Mouse (Mus musculus): Measurements from ENCODE around the gene Ttc25. TPM values are rescaled to one million over a fixed set of nuclear protein-coding genes. Genes with fewer than 3 reads are reported as not detected.

The Ttc25 gene
- polyA plus RNA-seq, 1 experiment, result 0.06 TPM

- Histone ChIP-seq H3K79me2 (ENCODE audit: control insufficient read depth, insufficient read depth) (no peaks in the 10 kb centered on the region), H3K36me3 (ENCODE audit: control insufficient read depth, insufficient read depth) (peaks cover 90% of the 10 kb centered on the region), H3ac (ENCODE audit: control insufficient read depth, insufficient read length, low read depth) (no peak overlapping the region), H3K79me3 (ENCODE audit: low read depth) (no peaks in the 10 kb centered on the region), H3K4me3 (ENCODE audit: insufficient read depth, poor library complexity, severe bottlenecking) (no peak overlapping the region), H3K27me3 (ENCODE audit: control insufficient read depth, insufficient read depth, insufficient read length) (no peaks in the 10 kb centered on the region)
- TF ChIP-seq CTCF (IDR thresholded peaks at IDR 0.05; ENCODE audit: control insufficient read depth, insufficient read depth, insufficient read length), result no peak
- no peak for TF ChIP-seq MYOD1 (IDR thresholded peaks at IDR 0.05; ENCODE audit: control insufficient read depth, insufficient read length, low read depth)
- no peak for TF ChIP-seq FOSL1 (IDR thresholded peaks at IDR 0.05; ENCODE audit: insufficient read depth, low read length, poor library complexity, severe bottlenecking)
- TF ChIP-seq MYOG (IDR thresholded peaks at IDR 0.05; ENCODE audit: control insufficient read depth, extremely low read depth, insufficient read length), result no peak
- no peak for TF ChIP-seq CEBPB (IDR thresholded peaks at IDR 0.05; ENCODE audit: low read depth)
These were observed 39.4 kb upstream of the Ttc25 start for GRCm38 (mm10) chr11:100505997-100506396.

GRCm38 (mm10) chr11:100510556-100510955 is 34.9 kb upstream of the Ttc25 start:
- Histone ChIP-seq H3K79me3 (ENCODE audit: low read depth) (no peaks in the 10 kb centered on the region), H3K4me3 (ENCODE audit: insufficient read depth, poor library complexity, severe bottlenecking) (no peak overlapping the region), H3K36me3 (ENCODE audit: control insufficient read depth, insufficient read depth) (peaks cover 96% of the 10 kb centered on the region), H3K27me3 (ENCODE audit: control insufficient read depth, insufficient read depth, insufficient read length) (no peaks in the 10 kb centered on the region), H3K79me2 (ENCODE audit: control insufficient read depth, insufficient read depth) (no peaks in the 10 kb centered on the region), H3ac (ENCODE audit: control insufficient read depth, insufficient read length, low read depth) (no peak overlapping the region)
- TF ChIP-seq MYOG (IDR thresholded peaks at IDR 0.05; ENCODE audit: control insufficient read depth, extremely low read depth, insufficient read length) (no peak), CEBPB (IDR thresholded peaks at IDR 0.05; ENCODE audit: low read depth) (no peak), CTCF (IDR thresholded peaks at IDR 0.05; ENCODE audit: control insufficient read depth, insufficient read depth, insufficient read length) (no peak), FOSL1 (IDR thresholded peaks at IDR 0.05; ENCODE audit: insufficient read depth, low read length, poor library complexity, severe bottlenecking) (no peak), MAX (IDR thresholded peaks at IDR 0.05) (no peak), MYOD1 (IDR thresholded peaks at IDR 0.05; ENCODE audit: control insufficient read depth, insufficient read length, low read depth) (no peak), USF1 (IDR thresholded peaks at IDR 0.05; ENCODE audit: low read depth) (no peak)

- Histone ChIP-seq H3K27me3 (ENCODE audit: control insufficient read depth, insufficient read depth, insufficient read length) (no peaks in the 10 kb centered on the region), H3K36me3 (ENCODE audit: control insufficient read depth, insufficient read depth) (peaks cover 99% of the 10 kb centered on the region), H3K4me3 (ENCODE audit: insufficient read depth, poor library complexity, severe bottlenecking) (no peak overlapping the region), H3ac (ENCODE audit: control insufficient read depth, insufficient read length, low read depth) (no peak overlapping the region), H3K79me2 (ENCODE audit: control insufficient read depth, insufficient read depth) (no peaks in the 10 kb centered on the region), H3K79me3 (ENCODE audit: low read depth) (no peaks in the 10 kb centered on the region)
- TF ChIP-seq CEBPB (IDR thresholded peaks at IDR 0.05; ENCODE audit: low read depth) (no peak), MAX (IDR thresholded peaks at IDR 0.05) (no peak), MYOD1 (IDR thresholded peaks at IDR 0.05; ENCODE audit: control insufficient read depth, insufficient read length, low read depth) (no peak), USF1 (IDR thresholded peaks at IDR 0.05; ENCODE audit: low read depth) (no peak), MYOG (IDR thresholded peaks at IDR 0.05; ENCODE audit: control insufficient read depth, extremely low read depth, insufficient read length) (no peak), CTCF (IDR thresholded peaks at IDR 0.05; ENCODE audit: control insufficient read depth, insufficient read depth, insufficient read length) (no peak), FOSL1 (IDR thresholded peaks at IDR 0.05; ENCODE audit: insufficient read depth, low read length, poor library complexity, severe bottlenecking) (no peak)
These were observed 33.0 kb upstream of the Ttc25 start for GRCm38 (mm10) chr11:100512384-100512783.

GRCm38 (mm10) chr11:100513716-100514115 is 31.7 kb upstream of the Ttc25 start:
- peaks cover 100% of the 10 kb centered on the region for H3K36me3 ChIP-seq (ENCODE audit: control insufficient read depth, insufficient read depth)
- TF ChIP-seq USF1 (IDR thresholded peaks at IDR 0.05; ENCODE audit: low read depth), result no peak
- H3K4me3 ChIP-seq (ENCODE audit: insufficient read depth, poor library complexity, severe bottlenecking), result no peak overlapping the region
- H3ac ChIP-seq (ENCODE audit: control insufficient read depth, insufficient read length, low read depth), result no peak overlapping the region
- no peaks in the 10 kb centered on the region for H3K79me2 ChIP-seq (ENCODE audit: control insufficient read depth, insufficient read depth)
- no peaks in the 10 kb centered on the region for H3K27me3 ChIP-seq (ENCODE audit: control insufficient read depth, insufficient read depth, insufficient read length)
- peaks cover 2% of the 10 kb centered on the region for H3K79me3 ChIP-seq (ENCODE audit: low read depth)

GRCm38 (mm10) chr11:100515061-100515460 is 30.3 kb upstream of the Ttc25 start:
- Histone ChIP-seq H3K27me3 (ENCODE audit: control insufficient read depth, insufficient read depth, insufficient read length) (no peaks in the 10 kb centered on the region), H3K79me3 (ENCODE audit: low read depth) (peaks cover 2% of the 10 kb centered on the region), H3K4me3 (ENCODE audit: insufficient read depth, poor library complexity, severe bottlenecking) (no peak overlapping the region), H3K36me3 (ENCODE audit: control insufficient read depth, insufficient read depth) (peaks cover 100% of the 10 kb centered on the region), H3K79me2 (ENCODE audit: control insufficient read depth, insufficient read depth) (peaks cover 7% of the 10 kb centered on the region), H3ac (ENCODE audit: control insufficient read depth, insufficient read length, low read depth) (no peak overlapping the region)
- TF ChIP-seq MYOD1 (IDR thresholded peaks at IDR 0.05; ENCODE audit: control insufficient read depth, insufficient read length, low read depth) (no peak), CTCF (IDR thresholded peaks at IDR 0.05; ENCODE audit: control insufficient read depth, insufficient read depth, insufficient read length) (no peak), USF1 (IDR thresholded peaks at IDR 0.05; ENCODE audit: low read depth) (no peak), CEBPB (IDR thresholded peaks at IDR 0.05; ENCODE audit: low read depth) (no peak), MYOG (IDR thresholded peaks at IDR 0.05; ENCODE audit: control insufficient read depth, extremely low read depth, insufficient read length) (no peak), MAX (IDR thresholded peaks at IDR 0.05) (no peak), FOSL1 (IDR thresholded peaks at IDR 0.05; ENCODE audit: insufficient read depth, low read length, poor library complexity, severe bottlenecking) (no peak)

- Histone ChIP-seq H3ac (ENCODE audit: control insufficient read depth, insufficient read length, low read depth) (no peak overlapping the region), H3K36me3 (ENCODE audit: control insufficient read depth, insufficient read depth) (peaks cover 99% of the 10 kb centered on the region), H3K4me3 (ENCODE audit: insufficient read depth, poor library complexity, severe bottlenecking) (no peak overlapping the region), H3K79me3 (ENCODE audit: low read depth) (peaks cover 2% of the 10 kb centered on the region), H3K27me3 (ENCODE audit: control insufficient read depth, insufficient read depth, insufficient read length) (no peaks in the 10 kb centered on the region), H3K79me2 (ENCODE audit: control insufficient read depth, insufficient read depth) (peaks cover 7% of the 10 kb centered on the region)
- TF ChIP-seq MYOD1 (IDR thresholded peaks at IDR 0.05; ENCODE audit: control insufficient read depth, insufficient read length, low read depth) (no peak), USF1 (IDR thresholded peaks at IDR 0.05; ENCODE audit: low read depth) (no peak), FOSL1 (IDR thresholded peaks at IDR 0.05; ENCODE audit: insufficient read depth, low read length, poor library complexity, severe bottlenecking) (no peak), CEBPB (IDR thresholded peaks at IDR 0.05; ENCODE audit: low read depth) (no peak), MYOG (IDR thresholded peaks at IDR 0.05; ENCODE audit: control insufficient read depth, extremely low read depth, insufficient read length) (no peak), MAX (IDR thresholded peaks at IDR 0.05) (no peak), CTCF (IDR thresholded peaks at IDR 0.05; ENCODE audit: control insufficient read depth, insufficient read depth, insufficient read length) (no peak)
These were observed 29.6 kb upstream of the Ttc25 start for GRCm38 (mm10) chr11:100515789-100516188.

Measured in C2C12 (cell line).